Mouse (Mus musculus) heart, embryonic 15.5 days (tissue): ENCODE measurements around the gene Clint1. TPM values are rescaled to one million over a fixed set of nuclear protein-coding genes. Genes with fewer than 3 reads are reported as not detected.

Experiments used
- ATAC-seq: fragments of 200-750 bp; cut with Nextera tagmentation; replicated peaks from 2 replicates; pipeline ENCODE4 v1.8.0; 2017; ENCODE audit warnings: low read depth, moderate TSS enrichment; ENCODE audit not compliant: insufficient number of reproducible peaks, insufficient read depth, low FRiP score
- H3K27ac ChIP-seq: fragments of 300-500 bp; sonication (generic); 2 replicates; pipeline ENCODE4 v1.5.1; 2015; ENCODE audit warnings: mild to moderate bottlenecking, inconsistent platforms
- H3K27me3 ChIP-seq: fragments of 300-500 bp; sonication (generic); 2 replicates; pipeline ENCODE4 v1.6.1; 2015; ENCODE audit warnings: inconsistent platforms
- H3K36me3 ChIP-seq: fragments of 300-500 bp; sonication (generic); 2 replicates; pipeline ENCODE4 v1.6.1; 2015; ENCODE audit warnings: mild to moderate bottlenecking, inconsistent platforms
- H3K4me1 ChIP-seq: fragments of 300-500 bp; sonication (generic); replicated peaks from 2 replicates; pipeline ENCODE4 v1.6.1; 2015; ENCODE audit warnings: inconsistent platforms
- H3K4me2 ChIP-seq: fragments of 300-500 bp; sonication (generic); 2 replicates; pipeline ENCODE4 v1.6.1; 2015; ENCODE audit warnings: inconsistent platforms, mild to moderate bottlenecking, moderate library complexity
- H3K4me3 ChIP-seq: fragments of 300-500 bp; sonication (generic); 2 replicates; pipeline ENCODE4 v1.5.1; 2015; ENCODE audit warnings: mild to moderate bottlenecking, inconsistent platforms
- H3K9ac ChIP-seq: fragments of 300-500 bp; sonication (generic); 2 replicates; pipeline ENCODE4 v1.6.1; 2015; ENCODE audit warnings: mild to moderate bottlenecking, inconsistent platforms
- H3K9me3 ChIP-seq: fragments of 300-500 bp; sonication (generic); replicated peaks from 2 replicates; pipeline ENCODE4 v1.6.1; 2016; ENCODE audit warnings: inconsistent platforms
- WGBS: fragments of 180-500 bp; shearing (Covaris S2); methylation state at CpG from one replicate; pipeline ENCODE4 v1.1.7; 2015; ENCODE audit warnings: mixed read lengths; 5-methylcytosine and 5-hydroxymethylcytosine counted together
- polyA plus RNA-seq: library from polyadenylated mRNA; unstranded; fragments of >200 nt; fragmentation: Nextera tagmentation; extraction: Ambion mirVana; gene quantifications from 2 replicates; pipeline ENCODE4 v1.2.1, GENCODE M21; 2015

The Clint1 gene
- polyA plus RNA-seq, 1 experiment from 2014 or later, result 44.4 TPM

GRCm38 (mm10) chr11:45932771-45933170 lies 80.9 kb downstream of the Clint1 start:
- 0 out of 2 replicates have a peak, but pooled peaks have one; percentile 21 for ATAC-seq
- Histone ChIP-seq H3K4me2 (no peak overlapping the region), H3K27ac (no peak overlapping the region), H3K9ac (no peak overlapping the region), H3K4me1 (no peaks in the 10 kb centered on the region), H3K27me3 (no peaks in the 10 kb centered on the region), H3K4me3 (no peak overlapping the region), H3K9me3 (no peaks in the 10 kb centered on the region), H3K36me3 (peaks cover 37% of the 10 kb centered on the region)
- 85% methylated on average over 10 of the region's 10 CpGs for WGBS

- Histone ChIP-seq H3K9me3 (no peaks in the 10 kb centered on the region), H3K4me3 (no peak overlapping the region), H3K4me1 (0 out of 2 replicates have a peak, but pooled peaks cover 2% of the 10 kb centered on the region), H3K27ac (no peak overlapping the region), H3K4me2 (no peak overlapping the region), H3K9ac (no peak overlapping the region), H3K27me3 (no peaks in the 10 kb centered on the region), H3K36me3 (peaks cover 25% of the 10 kb centered on the region)
- 96% methylated on average over 8 of the region's 8 CpGs for WGBS
- no peak for ATAC-seq
Observed at GRCm38 (mm10) chr11:45937478-45937877, 85.6 kb downstream of the Clint1 start.

GRCm38 (mm10) chr11:45938917-45939316 lies 87.1 kb downstream of the Clint1 start:
- Histone ChIP-seq H3K9me3 (no peaks in the 10 kb centered on the region), H3K27me3 (no peaks in the 10 kb centered on the region), H3K4me2 (no peak overlapping the region), H3K27ac (no peak overlapping the region; the same call in 1 of the 2 replicates), H3K4me1 (peaks cover 11% of the 10 kb centered on the region), H3K9ac (no peak overlapping the region), H3K36me3 (peaks cover 12% of the 10 kb centered on the region), H3K4me3 (no peak overlapping the region)
- ATAC-seq, result no peak
- WGBS, result 71% methylated on average over 8 of the region's 8 CpGs

GRCm38 (mm10) chr11:45942281-45942680 lies 90.4 kb downstream of the Clint1 start:
- Histone ChIP-seq H3K27ac (no peak overlapping the region), H3K36me3 (no peaks in the 10 kb centered on the region), H3K4me1 (peaks cover 13% of the 10 kb centered on the region), H3K9ac (no peak overlapping the region), H3K4me2 (0 out of 2 replicates have a peak overlapping the region, but pooled peaks have one; percentile 88), H3K4me3 (no peak overlapping the region), H3K27me3 (no peaks in the 10 kb centered on the region), H3K9me3 (no peaks in the 10 kb centered on the region)
- 86% methylated on average over 7 of the region's 7 CpGs for WGBS
- ATAC-seq, result no peak

GRCm38 (mm10) chr11:45943108-45943705 lies 91.4 kb downstream of the Clint1 start:
- H3K27ac ChIP-seq, result no peak overlapping the region
- H3K4me2 ChIP-seq, result peak overlapping the region; percentile 88
- no peaks in the 10 kb centered on the region for H3K9me3 ChIP-seq
- H3K4me1 ChIP-seq, result peaks cover 13% of the 10 kb centered on the region
- H3K4me3 ChIP-seq, result peak overlapping the region; percentile 95
- H3K9ac ChIP-seq, result peak overlapping the region; percentile 90; the same call in 1 of the 2 replicates
- 50% methylated on average over 7 of the region's 7 CpGs for WGBS
- peaks cover 3% of the 10 kb centered on the region; the same call in 1 of the 2 replicates for H3K36me3 ChIP-seq
- H3K27me3 ChIP-seq, result no peaks in the 10 kb centered on the region
- no peak for ATAC-seq

GRCm38 (mm10) chr11:45943891-45944642 lies 92.2 kb downstream of the Clint1 start:
- Histone ChIP-seq H3K4me1 (peaks cover 13% of the 10 kb centered on the region), H3K27me3 (no peaks in the 10 kb centered on the region), H3K4me2 (peak overlapping the region; percentile 88), H3K9me3 (no peaks in the 10 kb centered on the region), H3K27ac (peak overlapping the region; percentile 78), H3K4me3 (peak overlapping the region; percentile 95), H3K36me3 (peaks cover 4% of the 10 kb centered on the region; the same call in 1 of the 2 replicates), H3K9ac (peak overlapping the region; percentile 90)
- ATAC-seq, result peak; percentile 68
- WGBS, result under 1% methylated on average over 49 of the region's 49 CpGs

GRCm38 (mm10) chr11:45944643-45945156 lies 92.8 kb downstream of the Clint1 start, which contains the start of gene Lsm11:
Lsm11 (minus strand) TSS chr11:45944935.
- peaks cover 13% of the 10 kb centered on the region for H3K4me1 ChIP-seq
- peak within 1 kb of the TSS; percentile 88 for H3K4me2 ChIP-seq
- ATAC-seq, result peak; percentile 89
- H3K27ac ChIP-seq, result peak within 1 kb of the TSS; percentile 78
- H3K9ac ChIP-seq, result peak within 1 kb of the TSS; percentile 90
- peaks cover 10% of the 10 kb centered on the region for H3K36me3 ChIP-seq
- peak within 1 kb of the TSS; percentile 95 for H3K4me3 ChIP-seq
- H3K9me3 ChIP-seq, result no peaks in the 10 kb centered on the region
- WGBS, result under 1% methylated on average over 55 of the region's 55 CpGs
- no peaks in the 10 kb centered on the region for H3K27me3 ChIP-seq

GRCm38 (mm10) chr11:45946796-45947195 lies 94.9 kb downstream of the Clint1 start:
- Histone ChIP-seq H3K27me3 (no peaks in the 10 kb centered on the region), H3K9me3 (no peaks in the 10 kb centered on the region), H3K4me2 (no peak overlapping the region), H3K36me3 (peaks cover 17% of the 10 kb centered on the region), H3K4me1 (peaks cover 13% of the 10 kb centered on the region), H3K4me3 (no peak overlapping the region), H3K27ac (no peak overlapping the region), H3K9ac (no peak overlapping the region)
- WGBS, result 74% methylated on average over 4 of the region's 4 CpGs
- ATAC-seq, result no peak

- no peaks in the 10 kb centered on the region for H3K9me3 ChIP-seq
- no peak overlapping the region for H3K27ac ChIP-seq
- no peak overlapping the region for H3K4me2 ChIP-seq
- H3K4me1 ChIP-seq, result peaks cover 11% of the 10 kb centered on the region
- peaks cover 17% of the 10 kb centered on the region for H3K36me3 ChIP-seq
- WGBS, result 69% methylated on average over 2 of the region's 2 CpGs
- H3K9ac ChIP-seq, result no peak overlapping the region
- no peak for ATAC-seq
- H3K27me3 ChIP-seq, result no peaks in the 10 kb centered on the region
- no peak overlapping the region for H3K4me3 ChIP-seq
Observed at GRCm38 (mm10) chr11:45947491-45947890, 95.6 kb downstream of the Clint1 start.

- H3K9me3 ChIP-seq, result no peaks in the 10 kb centered on the region
- peak within 1 kb of the TSS; percentile 60 for H3K9ac ChIP-seq
- peak within 1 kb of the TSS; percentile 83 for H3K27ac ChIP-seq
- peaks cover 5% of the 10 kb centered on the region; the same call in 1 of the 2 replicates for H3K4me1 ChIP-seq
- no peaks in the 10 kb centered on the region for H3K27me3 ChIP-seq
- H3K4me3 ChIP-seq, result peak within 1 kb of the TSS; percentile 95
- H3K4me2 ChIP-seq, result peak within 1 kb of the TSS; percentile 67
- H3K36me3 ChIP-seq, result peaks cover 2% of the 10 kb centered on the region; the same call in 1 of the 2 replicates
- WGBS, result under 1% methylated on average over 32 of the region's 32 CpGs
- peak; percentile 96 for ATAC-seq
Observed at GRCm38 (mm10) chr11:45955127-45955627, 103.3 kb downstream of the Clint1 start, which contains the start of gene Thg1l. Thg1l (minus strand) TSS chr11:45955494.

- H3K27ac ChIP-seq, result no peak overlapping the region
- H3K4me2 ChIP-seq, result no peak overlapping the region
- no peaks in the 10 kb centered on the region for H3K36me3 ChIP-seq
- H3K9ac ChIP-seq, result no peak overlapping the region
- no peaks in the 10 kb centered on the region for H3K27me3 ChIP-seq
- H3K4me1 ChIP-seq, result peaks cover 3% of the 10 kb centered on the region; the same call in 1 of the 2 replicates
- H3K4me3 ChIP-seq, result no peak overlapping the region
- no peak for ATAC-seq
- WGBS, result 71% methylated on average over 3 of the region's 3 CpGs
- no peaks in the 10 kb centered on the region for H3K9me3 ChIP-seq
Observed at GRCm38 (mm10) chr11:45959598-45959997, 107.7 kb downstream of the Clint1 start.
